ENCODE assay signal across 10 mouse cellular contexts in genomic region chr9:88295798-88296197, GRCm38 (mm10). TPM values are rescaled to one million over a fixed set of nuclear protein-coding genes. Genes with fewer than 3 reads are reported as not detected.
A peak's percentile ranks its signal among the peaks of the same experiment; 100 is the strongest.
DNase-seq lines count a peak whose midpoint lies in the region; ATAC-seq lines count a peak whose summit lies in the region.
"Had no signal": no experiment of that assay in that cellular context is flagged by ENCODE, and none has a peak within 500 bp of the region (broad histone marks: within the 10 kb centered on the region; RNA-seq: fewer than 3 reads in every experiment).

No protein-coding gene starts in this region.

- no peak overlapping the region for H3K27ac ChIP-seq in limb, embryonic 10.5 days
- H3K27ac ChIP-seq: liver, embryonic 12.5 days had no signal

- no peaks in the 10 kb centered on the region for H3K36me3 ChIP-seq in limb, embryonic 10.5 days
- H3K36me3 ChIP-seq: liver, embryonic 12.5 days had no signal

- H3K4me1 ChIP-seq in limb, embryonic 10.5 days = no peaks in the 10 kb centered on the region
- H3K4me1 ChIP-seq: liver, embryonic 12.5 days had no signal

- 73% methylated on average over 4 of the region's 4 CpGs for WGBS in limb, embryonic 10.5 days

- H3K4me3 ChIP-seq in limb, embryonic 10.5 days = no peak overlapping the region
- H3K4me3 ChIP-seq: liver, embryonic 12.5 days had no signal

- no peaks in the 10 kb centered on the region for H3K9me3 ChIP-seq in limb, embryonic 10.5 days (replicated peaks)
- H3K9me3 ChIP-seq: liver, embryonic 12.5 days had no signal

- DNase-seq in gastrocnemius, adult 18-20 months (ENCODE audit: low spot score) = peak; percentile 30
- DNase-seq in gastrocnemius, postnatal 4 days (ENCODE audit: low spot score in 2 of 2) = no peak
- DNase-seq in right cerebral cortex, postnatal 14 days = peak; percentile 20
- DNase-seq in right cerebral cortex, postnatal 36 days (ENCODE audit: low spot score in 2 of 2) = no peak
- peak; percentile 15 to 54 for DNase-seq in layer of hippocampus, adult 18-20 months (ENCODE audit: low spot score in 2 of 2)
- DNase-seq in limb, embryonic 10.5 days (ENCODE audit: low spot score) = no peak
- no peak for DNase-seq in ovary, postnatal 36 days (ENCODE audit: low spot score)
- DNase-seq: thymus, postnatal 4 days had no signal

- no peaks in the 10 kb centered on the region for H3K27me3 ChIP-seq in limb, embryonic 10.5 days (ENCODE audit: low read depth, poor library complexity, severe bottlenecking)
- H3K27me3 ChIP-seq: liver, embryonic 12.5 days had no signal

- ATAC-seq in inflammation-experienced regulatory T-cells, adult 6 months = no peak
- ATAC-seq: liver, embryonic 12.5 days had no signal

RNA-seq across cellular contexts. Expression of gene Nt5e, which starts 31.2 kb away (rescaled TPM):
- 1 to 10 TPM; 1.6 to 2.7 TPM for total RNA-seq in gastrocnemius, adult 18-20 months (2021)
- total RNA-seq in gastrocnemius, postnatal 4 days (2021) = 10 to 100 TPM; 10.3 to 10.5 TPM
- total RNA-seq in layer of hippocampus, adult 18-20 months (2021) = 1 to 10 TPM; 2.7 to 3.7 TPM
- polyA plus RNA-seq in limb, embryonic 10.5 days (2016; fragmentation: Nextera tagmentation; extraction: Ambion mirVana) = 0.97 and 1.6 TPM in 2 replicates
- polyA plus RNA-seq in inflammation-experienced regulatory T-cells, adult 6 months (2017; shearing (Covaris generic)) = 100 to 1,000 TPM in 2 of 3 experiments, 10 to 100 TPM in 1; 87.8 to 325 (median 303) TPM

Comparison
In these comparisons a context has a peak if more than half of its experiments do, and no peak if none do; other contexts are left out.
1. DNase-seq: peak in gastrocnemius, adult 18-20 months (single experiment), right cerebral cortex, postnatal 14 days (single experiment) and layer of hippocampus, adult 18-20 months (2 of 2); none in gastrocnemius, postnatal 4 days (0 of 2), right cerebral cortex, postnatal 36 days (0 of 2), limb, embryonic 10.5 days (single experiment) and ovary, postnatal 36 days (single experiment).